Mouse (Mus musculus) embryonic facial prominence, embryonic 13.5 days (tissue): Measurements from ENCODE around the gene Ptprh. TPM values are rescaled to one million over a fixed set of nuclear protein-coding genes. Genes with fewer than 3 reads are reported as not detected.

ENCODE experiments used
- ATAC-seq: fragments of 200-750 bp; cut with Nextera tagmentation; 2 replicates; pipeline ENCODE4 v1.8.0; 2017; ENCODE audit warnings: low read depth; ENCODE audit not compliant: insufficient number of reproducible peaks, insufficient read depth, low FRiP score, low TSS enrichment
- H3K27ac ChIP-seq: fragments of 300-500 bp; sonication (generic); 2 replicates; pipeline ENCODE4 v1.5.1; 2015; ENCODE audit warnings: moderate library complexity, mild to moderate bottlenecking, inconsistent platforms
- H3K27me3 ChIP-seq: fragments of 300-500 bp; sonication (generic); 2 replicates; pipeline ENCODE4 v1.6.1; 2015; ENCODE audit warnings: mild to moderate bottlenecking, inconsistent platforms
- H3K36me3 ChIP-seq: fragments of 300-500 bp; sonication (generic); 2 replicates; pipeline ENCODE4 v1.6.1; 2015; ENCODE audit warnings: mild to moderate bottlenecking, inconsistent platforms
- H3K4me1 ChIP-seq: fragments of 300-500 bp; sonication (generic); 2 replicates; pipeline ENCODE4 v1.6.1; 2015; ENCODE audit warnings: inconsistent platforms
- H3K4me2 ChIP-seq: fragments of 300-500 bp; sonication (generic); 2 replicates; pipeline ENCODE4 v1.6.1; 2015; ENCODE audit warnings: moderate library complexity, mild to moderate bottlenecking, inconsistent platforms
- H3K4me3 ChIP-seq: fragments of 300-500 bp; sonication (generic); 2 replicates; pipeline ENCODE4 v1.5.1; 2015; ENCODE audit warnings: mild to moderate bottlenecking, inconsistent platforms
- H3K9ac ChIP-seq: fragments of 300-500 bp; sonication (generic); 2 replicates; pipeline ENCODE4 v1.6.1; 2015; ENCODE audit warnings: mild to moderate bottlenecking, inconsistent platforms
- H3K9me3 ChIP-seq: fragments of 300-500 bp; sonication (generic); 2 replicates; pipeline ENCODE4 v1.6.1; 2016; ENCODE audit warnings: inconsistent platforms
- WGBS: fragments of 180-500 bp; shearing (Covaris S2); methylation state at CpG from one replicate; pipeline ENCODE4 v1.1.7; 2015; ENCODE audit warnings: mixed read lengths; 5-methylcytosine and 5-hydroxymethylcytosine counted together
- polyA plus RNA-seq: library from polyadenylated mRNA; unstranded; fragments of >200 nt; fragmentation: Nextera tagmentation; extraction: Ambion mirVana; gene quantifications from 2 replicates; pipeline ENCODE4 v1.2.1, GENCODE M21; 2015

Ptprh gene
- 0.14 TPM in 1 of 2 replicates, not detected in the other for polyA plus RNA-seq

- no peaks in the 10 kb centered on the region for H3K27me3 ChIP-seq
- WGBS: 79% methylated on average over 6 of the region's 6 CpGs
- H3K27ac ChIP-seq: no peak within 1 kb of the TSS
- no peak within 1 kb of the TSS for H3K9ac ChIP-seq
- no peaks in the 10 kb centered on the region for H3K9me3 ChIP-seq
- no peak within 1 kb of the TSS for H3K4me3 ChIP-seq
- H3K4me2 ChIP-seq: no peak within 1 kb of the TSS
- ATAC-seq: no peak
- H3K36me3 ChIP-seq: no peaks in the 10 kb centered on the region
- no peaks in the 10 kb centered on the region for H3K4me1 ChIP-seq
These were observed at the start of gene Ptprh for GRCm38 (mm10) chr7:4603873-4604272. Gene Ptprh, minus strand, starts transcription at chr7:4604041.

- 0 out of 2 replicates have a peak overlapping the region, but pooled peaks have one; percentile 11 for H3K9ac ChIP-seq
- H3K9me3 ChIP-seq: no peaks in the 10 kb centered on the region
- no peak overlapping the region for H3K4me3 ChIP-seq
- no peak overlapping the region for H3K27ac ChIP-seq
- H3K36me3 ChIP-seq: peaks cover 17% of the 10 kb centered on the region
- ATAC-seq: no peak
- H3K4me2 ChIP-seq: no peak overlapping the region
- no peaks in the 10 kb centered on the region for H3K27me3 ChIP-seq
- H3K4me1 ChIP-seq: peaks cover 43% of the 10 kb centered on the region
- 68% methylated on average over 5 of the region's 5 CpGs for WGBS
These were observed 49.5 kb upstream of the Ptprh start for GRCm38 (mm10) chr7:4653351-4653750.

GRCm38 (mm10) chr7:4652726-4653125 is 48.9 kb upstream of the Ptprh start:
- Histone ChIP-seq H3K4me2 (no peak overlapping the region), H3K9ac (no peak overlapping the region), H3K27me3 (no peaks in the 10 kb centered on the region), H3K36me3 (peaks cover 17% of the 10 kb centered on the region), H3K4me1 (peaks cover 41% of the 10 kb centered on the region), H3K4me3 (no peak overlapping the region), H3K9me3 (no peaks in the 10 kb centered on the region), H3K27ac (no peak overlapping the region)
- no peak for ATAC-seq
- WGBS: 93% methylated on average over 5 of the region's 5 CpGs

- 89% methylated on average over 8 of the region's 8 CpGs for WGBS
These were observed 47.7 kb upstream of the Ptprh start for GRCm38 (mm10) chr7:4651581-4651980.

GRCm38 (mm10) chr7:4647992-4648391 is 44.2 kb upstream of the Ptprh start:
- WGBS: 92% methylated on average over 2 of the region's 2 CpGs
- Histone ChIP-seq H3K36me3 (peaks cover 64% of the 10 kb centered on the region), H3K4me1 (0 out of 2 replicates have a peak, but pooled peaks cover 6% of the 10 kb centered on the region), H3K4me2 (no peak overlapping the region), H3K9me3 (no peaks in the 10 kb centered on the region), H3K4me3 (no peak overlapping the region), H3K9ac (no peak overlapping the region), H3K27ac (no peak overlapping the region), H3K27me3 (no peaks in the 10 kb centered on the region)
- ATAC-seq: no peak

More at GRCm38 (mm10) chr7:4651581-4651980, 47.7 kb upstream of the Ptprh start:
- no peak for ATAC-seq
- Histone ChIP-seq H3K4me1 (peaks cover 30% of the 10 kb centered on the region), H3K4me3 (no peak overlapping the region), H3K36me3 (peaks cover 28% of the 10 kb centered on the region), H3K9me3 (no peaks in the 10 kb centered on the region), H3K4me2 (no peak overlapping the region), H3K9ac (no peak overlapping the region), H3K27me3 (no peaks in the 10 kb centered on the region), H3K27ac (no peak overlapping the region)

- Histone ChIP-seq H3K9ac (no peak overlapping the region), H3K4me2 (no peak overlapping the region), H3K27ac (no peak overlapping the region), H3K9me3 (no peaks in the 10 kb centered on the region), H3K4me3 (no peak overlapping the region), H3K4me1 (0 out of 2 replicates have a peak, but pooled peaks cover under 1% of the 10 kb centered on the region), H3K36me3 (peaks cover 65% of the 10 kb centered on the region), H3K27me3 (no peaks in the 10 kb centered on the region)
- 76% methylated on average over 6 of the region's 6 CpGs for WGBS
- ATAC-seq: no peak
These were observed 43.5 kb upstream of the Ptprh start for GRCm38 (mm10) chr7:4647291-4647690.

- H3K4me1 ChIP-seq: no peaks in the 10 kb centered on the region
- no peak overlapping the region for H3K9ac ChIP-seq
- 80% methylated on average over 3 of the region's 3 CpGs for WGBS
- no peak overlapping the region for H3K4me2 ChIP-seq
- H3K4me3 ChIP-seq: no peak overlapping the region
- H3K9me3 ChIP-seq: no peaks in the 10 kb centered on the region
- no peak overlapping the region for H3K27ac ChIP-seq
- no peak for ATAC-seq
- peaks cover 65% of the 10 kb centered on the region for H3K36me3 ChIP-seq
- no peaks in the 10 kb centered on the region for H3K27me3 ChIP-seq
These were observed 43.0 kb upstream of the Ptprh start for GRCm38 (mm10) chr7:4646806-4647205.

GRCm38 (mm10) chr7:4643225-4643624 is 39.4 kb upstream of the Ptprh start:
- WGBS: 92% methylated on average over 6 of the region's 6 CpGs

GRCm38 (mm10) chr7:4641956-4642355 is 38.1 kb upstream of the Ptprh start:
- H3K9me3 ChIP-seq: no peaks in the 10 kb centered on the region
- 90% methylated on average over 7 of the region's 7 CpGs for whole genome bisulfite sequencing
- no peaks in the 10 kb centered on the region for H3K27me3 ChIP-seq
- no peak overlapping the region for H3K4me2 ChIP-seq
- H3K27ac ChIP-seq: no peak overlapping the region
- no peak overlapping the region for H3K4me3 ChIP-seq
- H3K9ac ChIP-seq: no peak overlapping the region
- no peak for ATAC-seq
- H3K36me3 ChIP-seq: peaks cover 99% of the 10 kb centered on the region
- no peaks in the 10 kb centered on the region for H3K4me1 ChIP-seq

More at GRCm38 (mm10) chr7:4643225-4643624, 39.4 kb upstream of the Ptprh start:
- H3K4me1 ChIP-seq: no peaks in the 10 kb centered on the region
- ATAC-seq: no peak
- H3K4me3 ChIP-seq: no peak overlapping the region
- no peaks in the 10 kb centered on the region for H3K27me3 ChIP-seq
- no peaks in the 10 kb centered on the region for H3K9me3 ChIP-seq
- H3K36me3 ChIP-seq: peaks cover 93% of the 10 kb centered on the region
- H3K9ac ChIP-seq: no peak overlapping the region
- H3K4me2 ChIP-seq: no peak overlapping the region
- no peak overlapping the region for H3K27ac ChIP-seq

- Histone ChIP-seq H3K4me3 (no peak overlapping the region), H3K4me1 (no peaks in the 10 kb centered on the region), H3K9ac (no peak overlapping the region), H3K4me2 (no peak overlapping the region), H3K36me3 (peaks cover 99% of the 10 kb centered on the region), H3K27me3 (no peaks in the 10 kb centered on the region), H3K27ac (no peak overlapping the region), H3K9me3 (no peaks in the 10 kb centered on the region)
- ATAC-seq: no peak
- WGBS: 75% methylated on average over 11 of the region's 11 CpGs
These were observed 37.3 kb upstream of the Ptprh start for GRCm38 (mm10) chr7:4641155-4641554.

- WGBS: 82% methylated on average over 4 of the region's 4 CpGs
- no peak overlapping the region for H3K27ac ChIP-seq
- ATAC-seq: no peak
- H3K4me3 ChIP-seq: no peak overlapping the region
- no peaks in the 10 kb centered on the region for H3K9me3 ChIP-seq
- no peak overlapping the region for H3K9ac ChIP-seq
- H3K4me2 ChIP-seq: no peak overlapping the region
- H3K36me3 ChIP-seq: peaks cover 93% of the 10 kb centered on the region
- H3K4me1 ChIP-seq: no peaks in the 10 kb centered on the region
- no peaks in the 10 kb centered on the region for H3K27me3 ChIP-seq
These were observed 32.3 kb upstream of the Ptprh start for GRCm38 (mm10) chr7:4636179-4636578.

GRCm38 (mm10) chr7:4631031-4631430 is 27.2 kb upstream of the Ptprh start, which contains the start of gene Tmem86b:
Gene Tmem86b, minus strand, starts transcription at chr7:4631422.
- H3K4me2 ChIP-seq: no peak within 1 kb of the TSS
- H3K9ac ChIP-seq: no peak within 1 kb of the TSS
- WGBS: 95% methylated on average over 4 of the region's 4 CpGs
- H3K4me1 ChIP-seq: no peaks in the 10 kb centered on the region
- peaks cover 77% of the 10 kb centered on the region for H3K36me3 ChIP-seq
- H3K27me3 ChIP-seq: no peaks in the 10 kb centered on the region
- no peak for ATAC-seq
- H3K27ac ChIP-seq: no peak within 1 kb of the TSS
- H3K9me3 ChIP-seq: no peaks in the 10 kb centered on the region
- no peak within 1 kb of the TSS for H3K4me3 ChIP-seq
